Mouse (Mus musculus) forebrain, embryonic 11.5 days (tissue): ENCODE measurements at regions not wholly inside any gene's neighbourhood (a gene's known extent, or its start where the extent isn't known, plus 50 kb on each side); places are given as distances from the start of the nearest gene placed in this dataset.

Experiments used
- ATAC-seq: fragments of 200-750 bp; cut with Nextera tagmentation; replicated peaks from 2 replicates; pipeline ENCODE4 v1.8.0; 2017; ENCODE audit warnings: moderate TSS enrichment; ENCODE audit not compliant: low FRiP score
- DNase-seq: peaks from one replicate; pipeline ENCODE4 v3.0.0-alpha.2; 2017; ENCODE audit warnings: low spot score
- H3K27ac ChIP-seq: fragments of 300-500 bp; sonication (generic); 2 replicates; pipeline ENCODE4 v1.5.1; 2014; ENCODE audit warnings: low read depth, low read length
- H3K27me3 ChIP-seq: fragments of 300-500 bp; sonication (generic); 2 replicates; pipeline ENCODE4 v1.6.1; 2014; ENCODE audit warnings: mild to moderate bottlenecking, low read length, mixed read lengths; ENCODE audit not compliant: control insufficient read depth, insufficient read depth
- H3K36me3 ChIP-seq: fragments of 300-500 bp; sonication (generic); 2 replicates; pipeline ENCODE4 v1.6.1; 2014; ENCODE audit warnings: mild to moderate bottlenecking, low read length, moderate library complexity, mixed read lengths; ENCODE audit not compliant: control insufficient read depth, insufficient read depth
- H3K4me1 ChIP-seq: fragments of 300-500 bp; sonication (generic); replicated peaks from 2 replicates; pipeline ENCODE4 v1.6.1; 2014; ENCODE audit warnings: low read length, mixed read lengths; ENCODE audit not compliant: control insufficient read depth, insufficient read depth
- H3K4me2 ChIP-seq: fragments of 300-500 bp; sonication (generic); 2 replicates; pipeline ENCODE4 v1.6.1; 2014; ENCODE audit warnings: low read depth, mild to moderate bottlenecking, low read length, moderate library complexity, mixed read lengths; ENCODE audit not compliant: severe bottlenecking
- H3K4me3 ChIP-seq: fragments of 300-500 bp; sonication (generic); 2 replicates; pipeline ENCODE4 v1.5.1; 2014; ENCODE audit warnings: low read depth, low read length
- H3K9ac ChIP-seq: fragments of 300-500 bp; sonication (generic); 2 replicates; pipeline ENCODE4 v1.6.1; 2014; ENCODE audit warnings: low read length
- H3K9me3 ChIP-seq: fragments of 300-500 bp; sonication (generic); 2 replicates; pipeline ENCODE4 v1.6.1; 2016; ENCODE audit warnings: low read length, mixed read lengths; ENCODE audit not compliant: control insufficient read depth
- WGBS: fragments of 180-500 bp; shearing (Covaris S2); extraction: QIAGEN DNeasy Blood & Tissue Kit; methylation state at CpG from one replicate; pipeline ENCODE4 v1.1.7; 2014; 5-methylcytosine and 5-hydroxymethylcytosine counted together

- no peak for DNase-seq
- Histone ChIP-seq H3K4me2 (no peak overlapping the region), H3K27ac (no peak overlapping the region), H3K36me3 (no peaks in the 10 kb centered on the region), H3K4me1 (no peaks in the 10 kb centered on the region), H3K9ac (no peak overlapping the region), H3K27me3 (no peaks in the 10 kb centered on the region), H3K9me3 (no peaks in the 10 kb centered on the region), H3K4me3 (no peak overlapping the region)
- 79% methylated on average over 2 of the region's 2 CpGs for WGBS
- no peak for ATAC-seq
Observed at GRCm38 (mm10) chr5:12894638-12895037, 230.6 kb upstream of the Sema3a start.

GRCm38 (mm10) chr5:12910741-12911140 is 214.5 kb upstream of the Sema3a start:
- no peak for DNase-seq
- H3K4me2 ChIP-seq = no peak overlapping the region
- H3K9me3 ChIP-seq = no peaks in the 10 kb centered on the region

DNA sequence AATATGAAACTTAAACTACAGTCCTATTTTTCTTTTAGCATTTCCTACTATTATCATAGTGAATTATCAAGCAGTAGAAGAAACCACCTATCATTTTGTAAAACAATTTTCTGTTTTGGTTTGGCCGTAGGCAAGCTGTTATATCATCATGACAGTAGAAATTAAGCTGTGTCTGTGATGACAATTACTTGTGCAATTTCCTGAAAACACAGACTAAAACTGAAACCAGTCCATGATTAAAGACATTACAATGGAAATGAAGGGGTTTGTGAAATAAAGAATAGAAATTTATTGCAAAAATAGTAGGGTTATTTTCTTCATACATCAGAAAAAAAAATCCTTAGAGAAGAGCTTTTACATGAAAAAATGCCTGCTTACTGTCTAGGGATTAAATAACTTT is 210.8 kb upstream of the Sema3a start:
- Histone ChIP-seq H3K27me3 (no peaks in the 10 kb centered on the region), H3K27ac (no peak overlapping the region), H3K4me3 (no peak overlapping the region), H3K36me3 (no peaks in the 10 kb centered on the region), H3K9ac (no peak overlapping the region), H3K4me1 (no peaks in the 10 kb centered on the region), H3K4me2 (no peak overlapping the region), H3K9me3 (no peaks in the 10 kb centered on the region)
- no peak for ATAC-seq
- DNase-seq = no peak
- 84% methylated on average over 1 of the region's 1 CpGs for WGBS

More at GRCm38 (mm10) chr5:12910741-12911140, 214.5 kb upstream of the Sema3a start:
- Histone ChIP-seq H3K27me3 (no peaks in the 10 kb centered on the region), H3K36me3 (no peaks in the 10 kb centered on the region), H3K27ac (no peak overlapping the region), H3K9ac (no peak overlapping the region), H3K4me1 (no peaks in the 10 kb centered on the region), H3K4me3 (no peak overlapping the region)
- no peak for ATAC-seq

- Histone ChIP-seq H3K36me3 (no peaks in the 10 kb centered on the region), H3K9me3 (no peaks in the 10 kb centered on the region), H3K4me1 (no peaks in the 10 kb centered on the region), H3K9ac (no peak overlapping the region), H3K4me3 (no peak overlapping the region), H3K4me2 (no peak overlapping the region), H3K27ac (no peak overlapping the region), H3K27me3 (no peaks in the 10 kb centered on the region)
- DNase-seq (no peak), ATAC-seq (no peak)
- WGBS = 85% methylated on average over 2 of the region's 2 CpGs
Observed at GRCm38 (mm10) chr5:12919335-12919734, 205.9 kb upstream of the Sema3a start.

GRCm38 (mm10) chr5:12922889-12923288 is 202.3 kb upstream of the Sema3a start:
- Histone ChIP-seq H3K27me3 (no peaks in the 10 kb centered on the region), H3K9me3 (no peaks in the 10 kb centered on the region), H3K4me3 (no peak overlapping the region), H3K4me1 (no peaks in the 10 kb centered on the region), H3K9ac (no peak overlapping the region), H3K4me2 (no peak overlapping the region), H3K36me3 (no peaks in the 10 kb centered on the region), H3K27ac (no peak overlapping the region)
- no peak for DNase-seq
- no peak for ATAC-seq

GRCm38 (mm10) chr5:12925466-12925865 is 199.7 kb upstream of the Sema3a start:
- no peaks in the 10 kb centered on the region for H3K4me1 ChIP-seq
- H3K27me3 ChIP-seq = no peaks in the 10 kb centered on the region

DNA sequence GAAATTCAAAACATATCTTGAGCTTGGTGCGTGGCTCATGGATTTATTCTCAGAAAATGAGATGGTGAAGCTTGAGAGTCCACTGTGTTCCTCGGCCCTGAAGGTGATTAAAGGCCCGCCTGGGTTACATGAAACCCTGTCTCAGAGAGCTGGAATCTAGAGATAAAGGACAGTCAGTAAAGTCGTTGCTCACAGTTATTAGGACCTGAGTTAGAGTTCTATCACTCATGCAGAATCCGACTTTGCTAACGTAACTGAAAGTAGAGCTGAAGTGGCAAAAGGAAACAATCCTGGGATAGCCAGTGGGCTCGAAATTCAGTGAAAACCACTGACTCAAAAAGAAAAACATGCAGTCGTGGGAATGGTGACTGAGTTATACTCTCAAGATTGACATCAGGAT is 198.9 kb upstream of the Sema3a start:
- 80% methylated on average over 8 of the region's 8 CpGs for WGBS
- no peak overlapping the region for H3K27ac ChIP-seq
- H3K4me1 ChIP-seq = no peaks in the 10 kb centered on the region
- H3K36me3 ChIP-seq = no peaks in the 10 kb centered on the region
- H3K9me3 ChIP-seq = no peaks in the 10 kb centered on the region
- no peak overlapping the region for H3K9ac ChIP-seq
- H3K4me3 ChIP-seq = no peak overlapping the region
- H3K4me2 ChIP-seq = no peak overlapping the region
- ATAC-seq (no peak), DNase-seq (no peak)
- no peaks in the 10 kb centered on the region for H3K27me3 ChIP-seq

More at GRCm38 (mm10) chr5:12925466-12925865, 199.7 kb upstream of the Sema3a start:
- Histone ChIP-seq H3K27ac (no peak overlapping the region), H3K36me3 (no peaks in the 10 kb centered on the region), H3K4me3 (no peak overlapping the region), H3K4me2 (no peak overlapping the region), H3K9ac (no peak overlapping the region), H3K9me3 (no peaks in the 10 kb centered on the region)
- no peak for ATAC-seq
- DNase-seq = no peak

- no peak for ATAC-seq
- H3K4me1 ChIP-seq = no peaks in the 10 kb centered on the region
- no peaks in the 10 kb centered on the region for H3K27me3 ChIP-seq
- no peaks in the 10 kb centered on the region for H3K9me3 ChIP-seq
- no peak overlapping the region for H3K4me3 ChIP-seq
- no peak overlapping the region for H3K27ac ChIP-seq
- DNase-seq = no peak
- 92% methylated on average over 3 of the region's 3 CpGs for WGBS
- no peaks in the 10 kb centered on the region for H3K36me3 ChIP-seq
- no peak overlapping the region for H3K9ac ChIP-seq
- no peak overlapping the region for H3K4me2 ChIP-seq
Observed at GRCm38 (mm10) chr5:12927247-12927646, 198.0 kb upstream of the Sema3a start.

- Histone ChIP-seq H3K9me3 (no peaks in the 10 kb centered on the region), H3K27ac (no peak overlapping the region), H3K4me2 (no peak overlapping the region), H3K27me3 (no peaks in the 10 kb centered on the region), H3K36me3 (no peaks in the 10 kb centered on the region), H3K4me3 (no peak overlapping the region), H3K9ac (no peak overlapping the region), H3K4me1 (no peaks in the 10 kb centered on the region)
- ATAC-seq (no peak), DNase-seq (no peak)
- 85% methylated on average over 5 of the region's 5 CpGs for WGBS
Observed at GRCm38 (mm10) chr5:12937052-12937451, 188.2 kb upstream of the Sema3a start.
